Mouse (Mus musculus) urinary bladder, postnatal 25 days (tissue): Measurements from ENCODE around the gene Vmo1.
"Not testable (repeated sequence)": the region's sequence is repeated elsewhere in the genome, so short reads cannot be mapped to it uniquely, and the experiment has no call there.

Source experiments
- DNase-seq: peaks from one replicate; pipeline ENCODE4 v3.0.0; 2022; ENCODE audit warnings: low spot score

Gene Vmo1

GRCm38 (mm10) chr11:70514288-70514687 is at the start of gene Vmo1:
Gene Vmo1, minus strand, starts transcription at chr11:70514616.
- no peak for DNase-seq

DNA sequence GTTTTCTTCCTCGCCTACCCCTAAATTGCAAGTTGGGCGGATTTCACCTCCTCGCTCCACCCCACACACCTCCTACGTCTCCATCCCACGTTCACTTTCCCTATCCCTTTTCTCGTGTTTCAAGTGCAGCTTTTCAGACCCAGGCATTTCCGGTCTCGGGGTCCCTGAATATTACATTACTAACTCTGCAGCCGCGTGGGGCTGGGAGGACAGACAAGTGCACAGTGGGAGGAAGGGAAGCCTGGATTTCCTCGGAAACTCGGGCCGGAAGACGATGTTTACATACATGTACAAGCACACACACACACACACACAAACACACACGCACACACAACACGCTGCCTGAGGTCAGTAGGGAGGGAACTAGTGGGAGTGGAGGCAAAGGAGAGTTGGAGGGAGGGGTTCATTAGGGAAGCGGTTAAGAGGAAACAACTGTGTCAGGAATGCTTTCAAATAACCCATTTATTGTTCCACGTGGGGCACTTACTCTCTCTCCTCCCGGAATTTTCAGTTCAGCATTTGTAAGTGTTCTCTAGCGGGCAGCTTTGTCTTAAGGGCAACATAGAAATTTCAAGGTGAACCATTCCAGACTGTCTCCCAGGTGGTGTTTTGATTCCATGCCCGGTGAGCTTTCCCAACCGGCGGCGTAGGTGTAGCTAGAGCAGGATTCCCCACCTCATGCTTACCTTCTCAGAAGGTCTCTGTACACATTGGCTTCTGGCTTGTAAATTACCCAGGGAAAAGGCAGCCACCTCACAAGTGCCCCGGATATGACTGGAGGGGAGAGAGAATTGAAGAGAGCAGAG is 49.3 kb upstream of the Vmo1 start:
- no peak for DNase-seq

- no peak for DNase-seq
Observed at GRCm38 (mm10) chr11:70562995-70563469, 48.6 kb upstream of the Vmo1 start.

GRCm38 (mm10) chr11:70562287-70562994 is 48.0 kb upstream of the Vmo1 start, which contains the start of gene Mink1:
Gene Mink1, plus strand, starts transcription at chr11:70562881.
- peak; percentile 85 for DNase-seq

- DNase-seq: no peak
Observed at GRCm38 (mm10) chr11:70561937-70562286, 47.5 kb upstream of the Vmo1 start.

- no peak for DNase-seq
Observed at GRCm38 (mm10) chr11:70557545-70557944, 43.1 kb upstream of the Vmo1 start.

GRCm38 (mm10) chr11:70553940-70554339 is 39.5 kb upstream of the Vmo1 start:
- DNase-seq: no peak

- DNase-seq: no peak
Observed at GRCm38 (mm10) chr11:70551526-70551925, 37.1 kb upstream of the Vmo1 start.

- DNase-seq: no peak
Observed at GRCm38 (mm10) chr11:70544496-70544895, 30.1 kb upstream of the Vmo1 start.

DNA sequence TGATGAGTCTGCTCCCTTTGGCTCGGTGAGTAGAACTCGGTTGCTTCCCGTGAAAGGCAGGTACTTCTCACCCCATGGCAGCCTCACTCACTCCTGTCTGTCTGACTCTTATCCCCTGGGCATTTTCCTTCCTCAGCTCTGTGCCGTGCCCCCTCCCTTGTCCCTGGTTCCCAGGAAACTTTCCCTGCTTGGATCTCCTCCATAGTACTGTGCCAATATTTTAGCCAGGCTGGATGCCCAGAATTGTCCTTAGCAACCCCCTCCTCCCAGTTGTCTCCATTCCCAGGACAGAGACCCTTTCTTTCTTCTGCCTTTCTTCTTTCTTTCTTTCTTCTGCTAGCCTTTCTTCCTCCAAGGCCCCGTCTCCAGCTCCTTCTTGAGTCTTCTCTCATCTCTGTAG is 27.0 kb upstream of the Vmo1 start:
- no peak for DNase-seq

- DNase-seq: no peak
Observed at GRCm38 (mm10) chr11:70540928-70541327, 26.5 kb upstream of the Vmo1 start.

DNA sequence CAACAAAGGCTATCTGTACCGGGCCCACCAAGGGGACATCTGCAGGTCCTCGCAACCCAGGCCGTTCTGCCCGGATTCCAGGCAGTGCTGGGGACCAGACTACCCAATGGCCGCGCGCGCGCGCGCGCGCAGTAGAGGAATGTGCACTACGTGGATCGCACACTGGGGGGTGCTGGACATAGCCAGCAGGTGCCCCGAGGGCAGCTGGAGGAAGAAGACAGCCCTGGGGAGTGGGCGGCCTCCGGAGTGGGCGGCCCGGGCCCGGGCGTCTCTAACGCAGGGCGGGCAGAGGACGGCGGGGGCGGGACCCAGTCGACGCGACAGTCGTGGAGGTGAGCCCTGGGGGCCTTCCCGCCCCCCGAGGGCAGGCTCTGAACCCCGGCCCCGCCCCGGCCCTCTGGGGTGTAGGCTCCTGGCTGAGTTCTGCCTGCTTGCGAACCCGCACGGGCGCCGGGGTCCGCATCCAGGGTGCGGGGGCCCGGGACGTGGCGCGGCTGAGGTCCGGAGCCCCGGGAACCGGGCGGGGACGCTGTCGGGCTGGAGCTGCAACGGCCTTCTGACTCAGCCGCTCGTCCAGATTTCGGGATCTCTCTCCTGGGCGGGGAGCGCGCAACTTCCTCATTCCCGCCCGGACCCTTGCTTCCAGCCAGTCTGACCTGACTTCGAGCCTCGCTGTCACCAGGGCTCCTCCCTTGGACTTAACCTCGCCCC is 25.6 kb upstream of the Vmo1 start, which contains the start of gene Pld2:
Pld2 (plus strand) TSS at position 188 of the 711 bp plus-strand sequence.
- DNase-seq: peak; percentile 78

DNA sequence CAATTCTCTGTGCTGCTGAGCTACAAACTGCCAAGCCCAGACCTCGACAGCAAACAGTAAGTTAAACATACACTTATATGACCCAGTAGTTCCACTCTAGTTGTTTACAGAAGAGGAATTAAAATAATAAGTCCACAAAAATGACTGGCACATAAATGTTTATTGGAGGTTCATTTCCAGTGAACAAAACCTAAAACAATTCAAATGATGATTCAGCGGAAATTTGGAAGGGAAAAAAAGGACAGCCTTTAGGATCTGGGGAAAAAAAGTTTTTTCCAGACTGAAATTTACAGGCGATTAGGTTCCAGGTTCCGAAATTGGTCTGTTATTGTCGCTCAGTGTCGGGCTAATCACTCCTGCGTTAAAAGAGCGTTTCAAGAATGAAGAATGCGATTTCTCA is 25.0 kb upstream of the Vmo1 start:
- no peak for DNase-seq

DNA sequence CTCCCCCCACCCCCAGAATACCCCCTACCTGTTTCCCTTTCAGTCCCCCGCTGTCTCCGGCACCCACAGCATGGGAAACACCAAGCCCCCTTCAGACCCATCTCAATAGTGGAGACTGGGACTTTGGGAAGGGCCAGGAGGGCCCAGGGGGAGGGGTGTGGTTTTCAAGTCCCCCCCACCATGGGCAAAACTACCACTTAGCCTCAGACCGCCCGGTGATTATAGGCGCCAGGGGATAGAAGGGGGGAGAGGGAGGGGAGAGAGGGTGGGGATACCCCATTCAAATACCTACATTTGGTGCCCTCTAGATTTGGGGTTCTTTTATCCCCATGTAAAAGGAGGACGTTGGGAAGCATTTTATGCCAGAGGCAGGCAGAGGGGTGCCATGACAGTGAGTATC is 18.4 kb upstream of the Vmo1 start, which contains the start of gene Gm40193:
Gm40193 (minus strand) TSS at position 101 of the 400 bp plus-strand sequence.
- DNase-seq: no peak

GRCm38 (mm10) chr11:70531065-70531464 is 16.6 kb upstream of the Vmo1 start:
- DNase-seq: not testable (repeated sequence)

GRCm38 (mm10) chr11:70528610-70529009 is 14.2 kb upstream of the Vmo1 start:
- DNase-seq: no peak

- DNase-seq: no peak
Observed at GRCm38 (mm10) chr11:70526211-70526610, 11.8 kb upstream of the Vmo1 start.

GRCm38 (mm10) chr11:70525726-70526125 is 11.3 kb upstream of the Vmo1 start:
- DNase-seq: no peak

GRCm38 (mm10) chr11:70525184-70525678 is 10.8 kb upstream of the Vmo1 start, which contains the start of gene Psmb6:
Gene Psmb6, plus strand, starts transcription at chr11:70525367.
- peak; percentile 77 for DNase-seq

DNA sequence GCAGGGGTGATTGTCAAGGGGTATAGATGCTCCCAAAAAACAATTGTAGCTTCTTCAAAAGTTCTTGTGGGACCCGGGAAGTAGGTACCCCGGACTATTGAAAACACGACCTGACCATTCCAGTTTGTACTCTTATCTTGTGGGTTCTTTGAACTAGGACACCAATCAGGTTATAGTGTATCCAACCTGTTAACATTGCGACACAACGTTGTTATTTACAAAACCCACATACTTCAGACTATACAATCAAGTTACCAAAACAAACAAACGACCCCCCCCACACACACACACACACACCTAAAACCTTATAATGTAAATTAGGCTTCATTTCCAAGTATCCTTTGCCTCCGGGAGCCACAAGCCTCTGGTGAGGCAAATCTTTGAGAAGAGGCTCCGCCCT is 10.4 kb upstream of the Vmo1 start:
- no peak for DNase-seq

GRCm38 (mm10) chr11:70523306-70523989 is 9.0 kb upstream of the Vmo1 start:
- not testable (repeated sequence) for DNase-seq
